Mouse (Mus musculus) lung, adult 2 months (tissue): Measurements from ENCODE around the gene Pwwp2a.

Experiments used
- CTCF ChIP-seq: fragments of 200-500 bp; IDR thresholded peaks from 2 replicates; pipeline ENCODE4 v1.5.1; 2011; ENCODE audit warnings: mild to moderate bottlenecking, low read length, control low read depth; ENCODE audit not compliant: insufficient read depth
- POLR2A ChIP-seq: fragments of 200-500 bp; IDR thresholded peaks from 2 replicates; pipeline ENCODE4 v1.6.1; 2011; ENCODE audit warnings: low read depth, mild to moderate bottlenecking, control low read depth, low read length, borderline replicate concordance; ENCODE audit errors: extremely low read depth

- no peak for TF ChIP-seq CTCF
- no peak for TF ChIP-seq POLR2A
These were observed 41.6 kb downstream of the Pwwp2a start for GRCm38 (mm10) chr11:43723411-43723810.
